Mouse (Mus musculus): ENCODE results near the gene Mief2.

Mief2 gene

GRCm38 (mm10) chr11:60777801-60778370 is 49.7 kb downstream of the Mief2 start:
- no peak for DNase-seq

GRCm38 (mm10) chr11:60779673-60780189 is 51.5 kb downstream of the Mief2 start:
- no peak for DNase-seq
